Mouse (Mus musculus) embryo, embryonic 11.5 days (tissue): ENCODE measurements at regions not wholly inside any gene's neighbourhood (a gene's known extent, or its start where the extent isn't known, plus 50 kb on each side); places are given as distances from the start of the nearest gene placed in this dataset.
A peak's percentile ranks its signal among the peaks of the same experiment; 100 is the strongest.
"Not testable (repeated sequence)": the region's sequence is repeated elsewhere in the genome, so short reads cannot be mapped to it uniquely, and the experiment has no call there.

ENCODE experiments used
- DNase-seq: peaks from one replicate; pipeline ENCODE4 v3.0.0-alpha.2; 2012; ENCODE audit warnings: low read depth, low spot score

GRCm38 (mm10) chr7:61615156-61615555 lies 731.2 kb upstream of the Ndn start:
- no peak for DNase-seq

GRCm38 (mm10) chr7:61644893-61645545 lies 701.4 kb upstream of the Ndn start:
- DNase-seq = no peak

DNA sequence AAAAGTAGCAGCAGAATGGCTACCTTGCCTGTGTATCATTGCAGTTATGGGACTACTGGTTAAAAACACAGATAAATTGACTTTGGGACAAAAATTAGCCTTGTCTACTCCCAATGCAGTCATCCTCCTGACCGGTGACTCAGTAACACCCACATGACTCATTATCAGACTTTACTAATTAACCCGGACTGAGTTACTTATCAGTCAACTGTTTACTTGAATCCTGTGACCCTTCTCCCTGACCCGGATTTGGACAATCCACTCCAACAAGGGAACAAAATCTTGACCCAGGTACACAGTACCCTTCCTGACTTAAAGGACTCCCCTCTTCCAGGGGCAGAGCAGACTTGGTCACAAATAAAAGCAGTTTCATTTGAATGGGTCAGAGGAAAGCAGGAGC lies 688.3 kb upstream of the Ndn start:
- DNase-seq = no peak

GRCm38 (mm10) chr7:61683080-61683479 lies 663.3 kb upstream of the Ndn start:
- DNase-seq = no peak

GRCm38 (mm10) chr7:61685052-61685655 lies 661.2 kb upstream of the Ndn start:
- DNase-seq = no peak

DNA sequence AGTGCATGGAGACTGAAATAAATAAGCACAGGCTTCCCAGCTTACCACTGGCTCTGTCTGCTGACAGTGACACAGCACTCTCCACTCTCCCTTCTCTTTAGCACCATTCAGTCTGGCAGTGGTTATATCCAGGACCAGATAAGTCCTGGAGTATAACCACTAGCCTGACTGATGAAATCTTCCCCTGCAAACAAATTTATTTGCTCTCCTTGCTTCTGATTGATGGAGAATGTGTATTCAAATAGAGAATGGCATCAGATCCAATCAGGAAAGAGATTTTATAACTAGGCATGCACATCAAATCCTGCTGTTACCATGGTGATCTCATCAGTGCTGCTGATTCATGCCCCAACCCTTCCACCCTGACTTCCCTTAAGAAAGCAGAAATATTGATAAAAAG lies 620.2 kb upstream of the Ndn start:
- no peak for DNase-seq

GRCm38 (mm10) chr7:61737511-61737910 lies 608.9 kb upstream of the Ndn start:
- no peak for DNase-seq

- DNase-seq = not testable (repeated sequence)
These were observed 607.0 kb upstream of the Ndn start for GRCm38 (mm10) chr7:61739336-61739735.

DNA sequence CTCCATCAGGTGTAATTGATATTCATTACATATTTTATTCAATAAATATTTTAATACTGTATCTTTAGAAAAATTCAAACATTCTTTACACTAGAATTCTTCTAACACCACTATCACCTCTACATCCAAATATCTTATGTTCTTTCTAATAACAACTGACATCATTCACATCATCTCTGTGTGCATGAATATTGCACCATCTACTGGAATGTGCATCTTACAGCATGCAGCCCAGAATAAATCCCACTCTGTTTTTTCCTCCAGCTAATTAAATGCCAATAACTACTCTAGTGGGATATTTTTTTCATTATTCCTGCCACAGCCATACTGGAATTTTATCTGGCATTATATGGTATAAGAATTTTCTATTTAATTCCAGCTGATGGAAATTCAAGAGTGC lies 576.5 kb upstream of the Ndn start:
- DNase-seq = no peak

- no peak for DNase-seq
These were observed 556.1 kb upstream of the Ndn start for GRCm38 (mm10) chr7:61790113-61790796.

DNA sequence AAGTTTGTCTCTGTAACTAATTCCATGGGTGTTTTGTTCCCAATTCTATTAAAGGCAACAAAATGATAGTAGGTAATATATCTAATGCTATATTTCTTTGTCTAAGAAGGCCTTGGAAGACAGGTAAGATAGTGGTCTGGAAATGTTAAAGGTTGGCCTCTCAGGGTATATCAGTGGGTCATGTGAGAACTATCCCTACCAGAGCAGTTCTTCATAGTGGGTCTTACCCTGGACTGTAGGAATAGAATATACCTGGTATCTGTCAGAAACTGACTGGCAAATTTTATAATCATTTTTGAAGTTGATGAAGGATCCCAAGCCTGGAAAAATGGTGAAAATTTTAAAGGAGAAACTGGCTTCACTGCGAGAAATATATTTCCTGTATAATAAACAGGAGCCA lies 509.5 kb upstream of the Ndn start:
- no peak for DNase-seq

- peak; percentile 16 for DNase-seq
These were observed 509.1 kb upstream of the Ndn start for GRCm38 (mm10) chr7:61837240-61837639.

DNA sequence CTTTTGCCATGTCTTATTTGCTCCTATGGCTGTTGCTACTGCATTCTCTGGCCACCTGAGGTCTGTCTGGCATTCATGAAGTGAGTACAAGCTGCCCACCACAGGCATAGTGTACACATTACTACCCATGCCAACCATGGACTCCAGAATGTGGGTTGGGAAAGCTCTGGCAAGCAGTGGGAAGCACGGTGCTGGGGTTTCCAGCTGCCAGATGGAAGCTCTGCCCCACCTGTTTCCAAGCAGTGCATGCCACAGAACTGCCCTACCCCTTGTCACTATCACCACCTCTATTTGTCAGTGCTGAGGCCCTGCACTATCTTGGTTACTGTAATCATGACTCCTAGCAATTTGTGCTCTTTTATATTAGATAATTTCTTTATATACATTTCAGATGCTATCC lies 494.4 kb upstream of the Ndn start:
- DNase-seq = no peak

DNA sequence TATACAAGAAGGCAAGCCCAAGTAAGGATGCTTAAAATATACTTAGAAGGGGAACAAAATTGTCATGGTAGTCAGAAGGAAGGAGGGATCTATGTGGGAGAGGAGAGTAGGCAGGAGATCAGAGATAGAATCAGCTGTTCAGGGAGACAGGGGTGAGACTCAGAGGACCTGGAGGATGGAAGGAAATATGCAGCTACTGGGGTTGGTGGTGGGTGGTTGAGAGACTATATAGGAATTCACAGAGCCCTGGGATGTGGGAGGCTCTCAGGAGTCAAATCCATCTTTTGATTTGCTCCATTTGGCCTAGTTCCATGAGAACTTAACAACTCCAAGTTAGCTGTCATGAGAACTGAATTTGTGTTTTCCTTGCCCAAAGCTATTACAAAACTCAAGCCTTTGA lies 481.9 kb upstream of the Ndn start:
- DNase-seq = no peak

GRCm38 (mm10) chr7:61866376-61866775 lies 480.0 kb upstream of the Ndn start:
- no peak for DNase-seq

GRCm38 (mm10) chr7:61876220-61876619 lies 470.1 kb upstream of the Ndn start:
- DNase-seq = no peak

DNA sequence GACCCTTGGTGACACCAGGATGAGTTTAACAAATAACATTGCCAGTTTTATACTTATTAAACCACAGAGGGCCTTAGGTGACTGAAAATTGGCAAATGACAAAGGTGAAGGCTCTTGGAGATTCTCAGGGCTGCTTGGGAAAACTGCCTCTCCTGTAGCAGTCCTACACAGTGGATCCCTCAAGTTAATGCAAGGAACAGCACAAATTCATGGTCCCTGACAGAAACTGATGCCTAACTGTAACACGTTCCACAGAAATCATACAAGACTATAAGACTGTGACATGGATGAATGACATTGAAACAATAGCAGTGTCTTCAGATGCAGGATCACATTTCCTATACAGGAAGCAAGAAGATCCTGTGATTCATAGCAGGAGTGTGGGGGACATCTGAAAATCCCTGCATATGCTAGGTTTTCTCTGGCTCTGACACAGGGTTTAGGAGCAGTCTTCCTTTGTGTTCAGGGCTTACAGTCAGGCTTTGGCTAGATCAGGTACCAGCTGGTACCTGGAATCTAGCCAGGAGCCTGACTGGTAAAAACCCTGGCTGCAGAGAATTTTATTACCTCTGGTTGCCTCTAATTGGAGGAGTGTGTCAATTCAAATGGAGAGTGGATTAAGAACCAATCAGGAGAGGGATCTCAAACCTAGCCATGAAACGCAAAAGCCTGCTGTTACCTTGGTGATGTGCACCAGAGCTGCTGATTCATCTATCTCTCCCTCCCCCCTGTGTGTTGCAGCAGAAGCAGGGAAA lies 468.9 kb upstream of the Ndn start:
- no peak for DNase-seq

GRCm38 (mm10) chr7:61878095-61878494 lies 468.3 kb upstream of the Ndn start:
- DNase-seq = no peak

DNA sequence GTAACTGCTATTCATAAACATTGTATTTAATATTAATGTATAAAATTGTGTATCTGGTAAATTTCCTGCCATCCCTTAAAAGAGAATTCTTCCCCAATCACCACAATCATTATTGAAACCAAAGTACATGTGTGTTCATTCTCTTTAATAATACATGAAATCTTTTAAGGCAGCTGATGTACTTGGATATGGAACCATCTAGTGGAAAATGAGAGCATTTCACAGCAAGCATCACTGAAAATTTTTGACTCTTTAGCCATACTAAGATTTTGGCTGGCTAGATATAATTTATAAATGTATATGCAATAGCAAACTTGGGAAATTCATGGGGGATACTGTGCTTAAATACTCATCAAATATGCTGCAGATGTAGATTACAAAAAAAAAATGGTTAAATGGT lies 467.8 kb upstream of the Ndn start:
- DNase-seq = no peak
